In the genomic region with DNA sequence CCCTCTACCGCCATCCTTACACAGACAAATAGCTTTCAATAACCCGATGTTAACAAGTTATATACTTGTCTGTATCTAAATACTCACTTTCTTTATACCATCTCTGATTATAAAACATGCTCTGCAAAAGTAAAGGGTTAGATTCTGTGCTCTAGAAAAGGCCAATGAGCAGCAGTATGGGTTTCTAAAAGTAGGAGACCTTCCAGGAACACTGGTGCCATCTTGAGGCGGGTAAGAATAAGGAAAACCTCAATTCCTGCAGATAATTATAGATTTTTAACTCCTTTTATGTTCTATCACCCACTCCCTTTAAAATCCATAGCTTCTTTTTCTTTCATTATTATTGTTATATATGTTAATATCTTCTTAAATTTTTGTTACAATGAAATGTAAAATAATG, we compare ENCODE assay signal across 12 mouse cellular contexts. TPM values are rescaled to one million over a fixed set of nuclear protein-coding genes. Genes with fewer than 3 reads are reported as not detected.
DNase-seq lines count a peak whose midpoint lies in the region; ATAC-seq and TF ChIP-seq lines count a peak whose summit lies in the region.
"Had no signal": no experiment of that assay in that cellular context is flagged by ENCODE, and none has a peak within 500 bp of the region (broad histone marks: within the 10 kb centered on the region; RNA-seq: fewer than 3 reads in every experiment).

No protein-coding gene starts in this region.

- H3K9ac ChIP-seq in midbrain, embryonic 14.5 days (replicated peaks; ENCODE audit: low read length), result no peak overlapping the region
- no peak overlapping the region for H3K9ac ChIP-seq in midbrain, embryonic 15.5 days

- DNase-seq in gastrocnemius, adult 2 months, result no peak
- no peak for DNase-seq in gastrocnemius, postnatal 36 days
- peak; percentile 39 for DNase-seq in midbrain, embryonic 14.5 days
- DNase-seq in cerebellum, adult 18-20 months, result peak; percentile 61
- DNase-seq in retina, postnatal 1 day, result peak; percentile 7
- no peak for DNase-seq in heart, adult 8-10 months (ENCODE audit: low spot score)
- no peak for DNase-seq in heart, adult 18-20 months
- DNase-seq: lung, postnatal 36 days had no signal

- no peaks in the 10 kb centered on the region for H3K9me3 ChIP-seq in midbrain, embryonic 14.5 days (ENCODE audit: control insufficient read depth, low read length)
- H3K9me3 ChIP-seq in midbrain, embryonic 15.5 days, result no peaks in the 10 kb centered on the region
- H3K9me3 ChIP-seq: forebrain, embryonic 10.5 days had no signal

- 74% methylated on average over 3 of the region's 3 CpGs for WGBS in midbrain, embryonic 14.5 days
- 69% methylated on average over 3 of the region's 3 CpGs for WGBS in midbrain, embryonic 15.5 days

- no peaks in the 10 kb centered on the region for H3K27me3 ChIP-seq in midbrain, embryonic 14.5 days (ENCODE audit: control insufficient read depth, insufficient read depth, low read length)
- no peaks in the 10 kb centered on the region for H3K27me3 ChIP-seq in midbrain, embryonic 15.5 days (replicated peaks)

- H3K36me3 ChIP-seq in midbrain, embryonic 14.5 days (ENCODE audit: control insufficient read depth, insufficient read depth, low read length), result no peaks in the 10 kb centered on the region
- no peaks in the 10 kb centered on the region for H3K36me3 ChIP-seq in midbrain, embryonic 15.5 days (replicated peaks)
- H3K36me3 ChIP-seq: forebrain, embryonic 10.5 days had no signal

- H3K4me1 ChIP-seq in midbrain, embryonic 14.5 days (ENCODE audit: control insufficient read depth, insufficient read depth, low read length), result no peaks in the 10 kb centered on the region
- no peaks in the 10 kb centered on the region for H3K4me1 ChIP-seq in midbrain, embryonic 15.5 days
- H3K4me1 ChIP-seq: forebrain, embryonic 10.5 days had no signal

- H3K4me2 ChIP-seq in midbrain, embryonic 14.5 days (ENCODE audit: low read length), result no peak overlapping the region
- no peak overlapping the region for H3K4me2 ChIP-seq in midbrain, embryonic 15.5 days

- intact Hi-C loops in gastrocnemius, adult 2 months (cut with DNase I), result no loop called here
- intact Hi-C loops in gastrocnemius, postnatal 36 days (cut with DNase I), result no loop called here

- H3K27ac ChIP-seq in gastrocnemius, adult 2 months, result no peak overlapping the region
- no peak overlapping the region for H3K27ac ChIP-seq in midbrain, embryonic 14.5 days (replicated peaks; ENCODE audit: low read depth, low read length)
- H3K27ac ChIP-seq in midbrain, embryonic 15.5 days, result no peak overlapping the region
- H3K27ac ChIP-seq: forebrain, embryonic 10.5 days had no signal

- ATAC-seq in midbrain, embryonic 14.5 days (ENCODE audit: low FRiP score, low TSS enrichment), result no peak
- ATAC-seq in midbrain, embryonic 15.5 days (replicated peaks), result no peak
- ATAC-seq: hindbrain, embryonic 16.5 days had no signal

- TF ChIP-seq CTCF in gastrocnemius, adult 2 months (IDR thresholded peaks at IDR 0.05), result peak; percentile 36

- no peak overlapping the region for H3K4me3 ChIP-seq in gastrocnemius, adult 2 months
- H3K4me3 ChIP-seq in midbrain, embryonic 14.5 days (replicated peaks; ENCODE audit: low read depth, low read length), result no peak overlapping the region
- H3K4me3 ChIP-seq in midbrain, embryonic 15.5 days, result no peak overlapping the region
- H3K4me3 ChIP-seq: forebrain, embryonic 10.5 days had no signal

RNA-seq across cellular contexts. Expression of a gene that starts 49.6 kb away (rescaled TPM):
- 10 to 100 TPM; 15.3 to 37.8 TPM for total RNA-seq in gastrocnemius, adult 2 months (2021)
- 10 to 100 TPM; 14.5 to 32.8 TPM for total RNA-seq in gastrocnemius, postnatal 36 days (2021)
- polyA plus RNA-seq in midbrain, embryonic 14.5 days (2014; fragmentation: Nextera tagmentation; extraction: Ambion mirVana), result 20.3 and 29.9 TPM in 2 replicates
- polyA plus RNA-seq in midbrain, embryonic 15.5 days (2015; fragmentation: Nextera tagmentation; extraction: Ambion mirVana), result 22.8 and 26.9 TPM in 2 replicates
- total RNA-seq in heart, adult 8-10 months (2022), result 10 to 100 TPM; 18.8 to 61.2 (median 25.1) TPM
- total RNA-seq in heart, adult 18-20 months (2021), result 10 to 100 TPM; 15.4 to 26.4 TPM
- polyA plus RNA-seq: large intestine, adult 2 months had no signal

RNA-seq across cellular contexts. Expression of a gene that starts 55.1 kb away (rescaled TPM):
- 1 to 10 TPM; 2.6 to 4.8 TPM for total RNA-seq in gastrocnemius, adult 2 months (2021)
- total RNA-seq in gastrocnemius, postnatal 36 days (2021), result 1 to 10 TPM; 2.2 to 5.0 TPM
- polyA plus RNA-seq in midbrain, embryonic 14.5 days (2014; fragmentation: Nextera tagmentation; extraction: Ambion mirVana), result 12.7 and 13.8 TPM in 2 replicates
- 15.0 and 16.2 TPM in 2 replicates for polyA plus RNA-seq in midbrain, embryonic 15.5 days (2015; fragmentation: Nextera tagmentation; extraction: Ambion mirVana)
- total RNA-seq in heart, adult 8-10 months (2022), result 1 to 10 TPM; 1.3 to 2.0 (median 1.5) TPM
- 1 to 10 TPM; 1.7 to 1.8 TPM for total RNA-seq in heart, adult 18-20 months (2021)

RNA-seq across cellular contexts. Expression of a gene that starts 55.3 kb away (rescaled TPM):
- 10 to 100 TPM; 22.5 to 28.0 TPM for total RNA-seq in gastrocnemius, adult 2 months (2021)
- 10 to 100 TPM; 17.4 to 22.4 TPM for total RNA-seq in gastrocnemius, postnatal 36 days (2021)
- 15.3 and 22.4 TPM in 2 replicates for polyA plus RNA-seq in midbrain, embryonic 14.5 days (2014; fragmentation: Nextera tagmentation; extraction: Ambion mirVana)
- 12.3 and 14.0 TPM in 2 replicates for polyA plus RNA-seq in midbrain, embryonic 15.5 days (2015; fragmentation: Nextera tagmentation; extraction: Ambion mirVana)
- total RNA-seq in heart, adult 8-10 months (2022), result 10 to 100 TPM; 17.6 to 41.2 (median 31.2) TPM
- 10 to 100 TPM; 38.3 to 42.7 TPM for total RNA-seq in heart, adult 18-20 months (2021)

RNA-seq across cellular contexts. Expression of a gene that starts 55.3 kb away (rescaled TPM):
- total RNA-seq in gastrocnemius, adult 2 months (2021), result 10 to 100 TPM; 33.5 to 38.2 TPM
- 10 to 100 TPM; 28.0 to 30.1 TPM for total RNA-seq in gastrocnemius, postnatal 36 days (2021)
- 10.5 and 13.8 TPM in 2 replicates for polyA plus RNA-seq in midbrain, embryonic 14.5 days (2014; fragmentation: Nextera tagmentation; extraction: Ambion mirVana)
- 12.4 and 13.8 TPM in 2 replicates for polyA plus RNA-seq in midbrain, embryonic 15.5 days (2015; fragmentation: Nextera tagmentation; extraction: Ambion mirVana)
- 10 to 100 TPM; 31.7 to 55.5 (median 44.6) TPM for total RNA-seq in heart, adult 8-10 months (2022)
- 10 to 100 TPM; 32.0 to 33.4 TPM for total RNA-seq in heart, adult 18-20 months (2021)

Comparison
In these comparisons a context has a peak if more than half of its experiments do, and no peak if none do; other contexts are left out.
1. DNase-seq: peak in midbrain, embryonic 14.5 days (single experiment), cerebellum, adult 18-20 months (2 of 2) and retina, postnatal 1 day (single experiment); none in gastrocnemius, adult 2 months (single experiment), gastrocnemius, postnatal 36 days (0 of 2), heart, adult 8-10 months (single experiment) and heart, adult 18-20 months (0 of 2).